Mouse (Mus musculus) liver, adult 2 months (tissue): ENCODE measurements around the gene Crocc.

ENCODE experiments used
- CTCF ChIP-seq: fragments of 200-500 bp; IDR thresholded peaks from 2 replicates; pipeline ENCODE4 v1.5.1; 2011; ENCODE audit warnings: low read depth, low read length, control low read depth
- POLR2A ChIP-seq: fragments of 200-500 bp; IDR thresholded peaks from 2 replicates; pipeline ENCODE4 v1.6.1; 2011; ENCODE audit warnings: low read length, control low read depth; ENCODE audit not compliant: insufficient read depth; ENCODE audit errors: extremely low read depth

- TF ChIP-seq CTCF (no peak), POLR2A (no peak)
Observed at GRCm38 (mm10) chr4:141012558-141012957, 47.8 kb downstream of the Crocc start.
